Mouse (Mus musculus) gastrocnemius, postnatal 25 days (tissue): ENCODE measurements around the gene Ttc6. TPM values are rescaled to one million over a fixed set of nuclear protein-coding genes. Genes with fewer than 3 reads are reported as not detected.

Experiments
- DNase-seq: peaks from one replicate; pipeline ENCODE4 v3.0.0; 2022
- total RNA-seq, 2 experiments: library from RNA; stranded (reverse); gene quantifications; 1 replicate in 1 of 2; 2 replicates in 1 of 2; pipeline ENCODE4 v1.2.3; 2021

Gene Ttc6
- total RNA-seq, 2 experiments from 2014 or later, result not detected

DNA sequence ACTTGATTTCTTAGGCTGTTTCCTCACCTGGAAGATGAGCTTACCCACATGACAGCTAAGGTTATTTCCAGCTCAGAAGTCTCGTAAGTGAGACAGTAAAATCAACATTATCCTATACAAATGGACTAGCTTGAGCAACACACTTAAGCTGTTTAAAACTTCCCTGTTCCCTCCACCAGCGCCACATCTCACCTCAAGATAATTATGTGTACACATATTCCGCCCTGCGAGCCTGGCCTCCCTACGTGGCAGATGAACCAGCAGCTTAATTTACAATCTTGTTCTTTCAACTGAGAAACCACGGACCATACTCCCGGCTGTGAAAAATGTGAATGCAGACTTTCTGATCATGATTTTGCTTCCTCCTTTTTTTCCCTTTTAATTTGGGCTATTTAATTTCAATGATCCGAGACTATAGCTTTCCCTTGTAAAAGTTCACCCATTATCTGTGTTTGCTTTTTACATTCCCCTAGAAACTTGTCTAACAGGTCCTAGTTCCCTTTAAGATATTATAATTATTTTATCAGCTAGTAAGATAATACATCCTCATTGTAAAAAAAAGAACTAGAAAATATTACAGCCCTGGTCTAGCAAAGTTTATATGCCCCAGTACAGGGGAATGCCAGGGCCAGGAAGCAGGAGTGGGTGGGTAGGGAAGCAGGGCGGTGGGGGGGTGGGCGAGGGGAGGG lies 99.2 kb downstream of the Ttc6 start:
- no peak for DNase-seq

DNA sequence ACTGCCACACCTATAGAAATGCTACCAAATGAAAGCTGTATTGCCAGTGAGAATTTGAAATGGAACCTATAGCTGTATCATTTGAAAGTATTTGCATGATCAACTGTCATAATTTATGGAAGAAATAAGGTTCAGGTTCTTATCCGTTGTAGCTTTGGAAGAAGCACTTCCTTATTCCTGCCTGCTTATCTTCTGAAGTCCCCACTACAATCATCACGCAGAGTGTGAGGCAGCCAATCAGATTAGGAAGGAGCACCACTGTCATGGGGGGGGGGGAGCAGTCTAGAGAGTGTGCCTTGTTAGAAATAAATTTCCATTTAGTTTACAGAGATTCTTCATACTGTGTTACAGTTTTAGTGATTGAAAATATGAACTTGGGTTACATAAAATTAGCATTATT lies 108.5 kb downstream of the Ttc6 start:
- DNase-seq, result no peak

DNA sequence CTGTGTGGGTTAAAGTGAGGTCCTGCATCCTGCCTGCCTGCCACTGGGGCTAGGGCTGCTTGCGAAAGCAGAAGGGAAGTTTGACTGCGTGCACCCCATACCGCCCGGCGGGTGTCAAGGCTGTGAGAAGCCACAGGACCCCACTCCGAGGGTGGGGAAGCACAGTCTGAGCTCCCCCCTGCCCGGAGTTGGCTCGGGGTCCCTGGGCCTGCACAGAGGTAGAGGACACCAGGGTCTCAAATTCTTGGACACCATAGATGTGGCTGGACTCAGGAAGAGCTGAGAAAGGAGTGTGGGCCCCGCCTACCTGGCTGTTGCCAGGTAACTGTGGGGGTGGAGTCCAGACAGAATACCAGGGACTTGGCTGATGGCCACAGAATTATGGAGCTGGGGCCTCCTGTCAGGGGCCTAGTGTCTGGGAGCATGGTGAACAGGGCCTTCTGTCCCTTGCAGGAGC lies 121.1 kb downstream of the Ttc6 start:
- no peak for DNase-seq

DNA sequence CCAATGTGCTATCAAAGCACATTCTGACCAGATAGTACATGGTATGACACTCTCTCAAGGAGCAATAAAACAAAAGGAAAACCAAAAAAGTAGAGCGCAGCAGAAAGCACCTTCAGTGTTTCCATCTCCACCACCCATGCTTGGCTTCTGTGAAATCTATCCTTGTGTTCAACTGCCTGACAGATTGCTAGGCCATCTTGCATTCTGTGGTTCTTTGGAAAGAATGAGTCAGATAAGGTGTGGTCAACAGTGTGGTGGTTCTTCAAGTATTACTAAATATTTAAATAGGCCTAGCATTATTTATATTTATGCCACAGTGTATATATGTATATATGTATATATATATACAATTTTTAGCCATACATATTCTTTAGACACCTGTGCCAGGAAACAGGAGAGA lies 146.1 kb downstream of the Ttc6 start:
- no peak for DNase-seq

DNA sequence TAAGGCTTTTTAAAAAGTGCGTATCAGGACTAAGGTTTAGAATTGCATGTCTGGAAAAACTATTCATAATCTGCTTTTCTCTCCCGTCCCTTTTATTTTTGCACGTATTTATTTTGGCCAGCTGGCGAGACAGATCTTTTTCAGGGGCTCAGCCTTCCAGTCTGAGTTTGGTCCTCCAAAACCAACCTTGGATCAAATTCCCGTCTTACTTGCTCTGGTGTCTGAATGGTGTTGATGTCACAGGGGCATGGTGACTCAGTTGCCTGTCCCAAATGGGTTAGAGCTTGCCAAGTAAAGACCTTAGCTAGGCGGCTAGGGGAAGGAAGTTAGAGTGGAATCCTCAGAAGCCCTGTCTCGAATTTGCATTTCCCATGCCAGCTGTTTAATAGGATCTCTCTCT lies 200.8 kb downstream of the Ttc6 start:
- no peak for DNase-seq

DNA sequence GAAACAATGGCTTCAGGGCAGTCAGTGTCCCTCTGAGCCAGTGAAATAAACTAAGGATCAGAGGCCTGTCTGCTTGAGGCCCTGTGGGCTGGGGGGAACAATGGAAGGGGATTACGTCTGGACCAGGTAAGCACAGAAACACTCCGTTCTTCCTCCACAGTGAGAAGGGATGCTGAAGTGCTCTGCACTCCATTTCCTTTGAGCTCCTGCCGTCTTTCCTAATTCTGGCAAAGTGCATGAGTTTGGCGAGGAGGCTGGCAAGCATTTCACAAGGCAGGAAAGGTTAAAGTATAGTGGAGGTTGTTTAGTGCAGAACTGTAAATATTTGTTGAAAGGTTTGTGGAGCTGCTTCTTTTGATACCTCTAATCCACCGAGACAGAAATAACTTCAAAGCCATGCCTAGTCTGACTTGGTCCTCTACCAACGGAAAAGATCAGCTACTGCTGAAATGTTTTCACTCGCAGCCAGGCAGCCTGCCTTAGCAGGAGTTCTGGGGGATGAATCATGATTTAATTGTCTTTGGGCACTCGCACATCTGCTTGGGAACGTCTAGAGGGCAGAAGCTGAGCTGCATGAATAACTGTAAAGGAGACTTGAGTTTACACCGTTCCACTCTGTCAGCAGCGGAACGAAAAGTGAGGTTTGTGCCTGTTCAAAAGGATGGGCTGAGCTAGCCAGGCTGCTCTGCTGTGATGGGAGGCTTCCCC lies 212.5 kb downstream of the Ttc6 start:
- no peak for DNase-seq

DNA sequence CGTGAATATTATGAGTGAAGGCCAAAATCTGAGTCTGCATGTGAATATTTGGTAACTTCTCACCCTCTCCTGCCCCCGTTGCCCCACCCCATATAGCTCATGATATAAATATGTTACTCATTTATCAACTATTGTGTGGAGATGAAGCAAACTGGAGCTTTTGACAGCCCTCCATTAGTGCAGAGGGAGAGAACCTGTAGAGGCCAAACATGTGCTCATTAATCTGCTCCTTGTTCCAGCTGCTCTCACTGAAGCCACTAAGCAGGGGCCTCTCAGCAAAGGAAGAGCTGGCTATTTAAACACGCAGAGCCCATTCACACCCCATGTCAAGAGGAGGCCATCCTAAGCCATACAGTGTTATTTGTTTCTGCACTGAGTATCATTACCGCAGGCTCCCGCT lies 218.0 kb downstream of the Ttc6 start:
- DNase-seq, result no peak

DNA sequence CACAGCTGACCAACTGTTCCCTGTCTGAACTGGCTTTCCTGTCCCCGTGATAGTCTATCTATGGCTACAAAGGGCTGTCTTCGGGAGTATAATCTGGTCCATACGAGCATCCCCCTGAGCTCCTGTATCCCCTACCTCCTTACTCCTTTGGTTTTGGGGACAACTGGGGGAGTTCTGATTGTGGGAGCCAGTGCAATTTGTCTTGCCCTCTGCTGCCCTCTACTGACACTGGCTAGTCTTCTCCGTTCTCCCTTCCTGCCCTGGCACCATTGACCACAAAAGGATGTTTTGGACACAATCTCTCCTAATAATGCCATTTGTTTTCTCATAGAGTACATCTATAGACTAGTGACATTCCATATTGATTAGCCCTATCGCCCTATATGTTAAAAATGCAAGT lies 223.6 kb downstream of the Ttc6 start:
- no peak for DNase-seq

Other genes with a start within 250 kb of the Ttc6 start
- not detected for gene Foxa1, start 17.2 kb upstream of the Ttc6 start, total RNA-seq